Mouse (Mus musculus): ENCODE measurements around the gene Mrpl44. TPM values are rescaled to one million over a fixed set of nuclear protein-coding genes. Genes with fewer than 3 reads are reported as not detected.

Mrpl44 gene
- polyA plus RNA-seq, 1 experiment from 2014 or later: 42.6 TPM

DNA sequence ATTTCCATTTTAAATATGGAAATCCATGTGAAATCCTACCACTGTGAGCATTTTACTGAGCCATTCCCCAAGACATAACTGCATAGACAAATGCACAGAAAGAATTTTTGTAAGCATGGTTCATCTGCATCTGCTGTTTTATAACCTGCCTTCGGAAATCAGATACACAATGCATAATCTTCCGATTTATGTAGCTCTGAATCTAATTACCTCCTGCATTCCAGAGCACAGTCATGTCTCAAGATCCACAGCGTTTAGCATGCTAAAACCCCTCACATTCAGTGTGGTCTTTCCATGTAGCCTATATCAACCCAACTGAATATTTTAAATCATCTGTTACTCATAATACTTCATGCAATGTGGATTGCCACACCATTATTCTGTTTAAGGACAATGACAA is 33.6 kb downstream of the Mrpl44 start:
- no peaks in the 10 kb centered on the region for H3K9me3 ChIP-seq (ENCODE audit: control insufficient read depth, low read length)
- no peak overlapping the region for H3K4me3 ChIP-seq (replicated peaks; ENCODE audit: low read depth, low read length)
- DNase-seq (no peak), ATAC-seq (ENCODE audit: low FRiP score, low TSS enrichment) (no peak)
- 82% methylated on average over 3 of the region's 3 CpGs for WGBS
- no peak overlapping the region for H3K9ac ChIP-seq (replicated peaks; ENCODE audit: low read length)
- no peaks in the 10 kb centered on the region for H3K36me3 ChIP-seq (ENCODE audit: control insufficient read depth, insufficient read depth, low read length)
- H3K4me2 ChIP-seq (ENCODE audit: low read length): no peak overlapping the region
- no peak overlapping the region for H3K27ac ChIP-seq (replicated peaks; ENCODE audit: low read depth, low read length)
- H3K27me3 ChIP-seq (ENCODE audit: control insufficient read depth, insufficient read depth, low read length): no peaks in the 10 kb centered on the region
- H3K4me1 ChIP-seq (ENCODE audit: control insufficient read depth, insufficient read depth, low read length): no peaks in the 10 kb centered on the region

DNA sequence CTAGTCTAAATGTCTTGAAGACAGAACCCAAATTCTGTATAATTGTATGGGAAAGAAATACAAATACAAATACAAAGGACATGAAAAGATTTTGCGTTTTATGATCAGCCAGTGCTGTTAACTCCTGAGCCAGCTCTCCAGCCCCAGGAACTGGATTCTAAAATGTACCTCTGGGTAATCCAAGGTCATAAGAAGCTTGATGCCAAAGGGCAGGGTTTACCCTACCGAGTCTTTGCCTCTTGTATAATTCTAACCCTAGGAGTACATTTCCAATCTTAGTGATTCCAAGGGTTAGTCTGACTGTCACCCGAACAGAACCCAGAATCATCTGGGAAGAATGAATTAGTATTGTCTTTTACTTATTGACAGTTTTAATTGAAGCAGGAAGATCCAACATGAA is 39.6 kb downstream of the Mrpl44 start:
- no peaks in the 10 kb centered on the region for H3K4me1 ChIP-seq (ENCODE audit: control insufficient read depth, insufficient read depth, low read length)
- H3K27ac ChIP-seq (replicated peaks; ENCODE audit: low read depth, low read length): no peak overlapping the region
- no peaks in the 10 kb centered on the region for H3K36me3 ChIP-seq (ENCODE audit: control insufficient read depth, insufficient read depth, low read length)
- ATAC-seq (ENCODE audit: low FRiP score, low TSS enrichment) (no peak), DNase-seq (no peak)
- H3K9ac ChIP-seq (replicated peaks; ENCODE audit: low read length): no peak overlapping the region
- no peaks in the 10 kb centered on the region for H3K27me3 ChIP-seq (ENCODE audit: control insufficient read depth, insufficient read depth, low read length)
- H3K9me3 ChIP-seq (ENCODE audit: control insufficient read depth, low read length): no peaks in the 10 kb centered on the region
- 94% methylated on average over 3 of the region's 3 CpGs for WGBS
- H3K4me3 ChIP-seq (replicated peaks; ENCODE audit: low read depth, low read length): no peak overlapping the region
- no peak overlapping the region for H3K4me2 ChIP-seq (ENCODE audit: low read length)

DNA sequence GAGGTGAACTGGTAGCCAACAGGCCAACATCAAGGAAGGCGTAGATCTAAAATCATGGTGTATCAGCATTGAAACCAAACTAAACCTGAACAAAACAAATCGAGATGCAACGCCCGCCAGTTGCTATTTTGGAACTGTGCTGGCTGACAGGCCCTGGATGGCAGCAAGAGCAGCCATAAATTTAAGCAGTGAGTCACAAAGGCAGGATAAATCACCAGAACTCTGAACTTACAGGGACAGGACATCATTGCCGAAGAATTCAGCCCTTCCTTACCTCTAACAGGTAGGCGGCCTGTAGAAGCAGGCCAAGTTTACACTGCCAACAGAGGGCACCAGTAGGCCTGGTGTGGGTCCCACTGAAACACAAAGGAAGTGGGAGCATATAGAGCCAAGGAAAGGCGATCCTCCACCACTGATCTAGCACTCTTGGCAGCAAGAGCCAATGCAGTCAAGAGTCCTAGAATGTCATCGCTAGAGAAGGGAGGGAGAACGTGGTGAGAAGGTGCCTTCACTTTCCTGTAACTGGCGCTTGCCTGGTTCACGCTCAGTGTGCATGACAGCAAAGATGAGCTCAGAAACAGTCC is 43.6 kb downstream of the Mrpl44 start:
- Histone ChIP-seq H3K36me3 (ENCODE audit: control insufficient read depth, insufficient read depth, low read length) (no peaks in the 10 kb centered on the region), H3K9me3 (ENCODE audit: control insufficient read depth, low read length) (no peaks in the 10 kb centered on the region), H3K27ac (replicated peaks; ENCODE audit: low read depth, low read length) (no peak overlapping the region), H3K4me1 (ENCODE audit: control insufficient read depth, insufficient read depth, low read length) (0 out of 2 replicates have a peak, but pooled peaks cover 2% of the 10 kb centered on the region), H3K27me3 (ENCODE audit: control insufficient read depth, insufficient read depth, low read length) (no peaks in the 10 kb centered on the region), H3K4me2 (ENCODE audit: low read length) (no peak overlapping the region), H3K9ac (replicated peaks; ENCODE audit: low read length) (no peak overlapping the region), H3K4me3 (replicated peaks; ENCODE audit: low read depth, low read length) (no peak overlapping the region)
- WGBS: 91% methylated on average over 11 of the region's 11 CpGs
- ATAC-seq (ENCODE audit: low FRiP score, low TSS enrichment) (no peak), DNase-seq (no peak)

DNA sequence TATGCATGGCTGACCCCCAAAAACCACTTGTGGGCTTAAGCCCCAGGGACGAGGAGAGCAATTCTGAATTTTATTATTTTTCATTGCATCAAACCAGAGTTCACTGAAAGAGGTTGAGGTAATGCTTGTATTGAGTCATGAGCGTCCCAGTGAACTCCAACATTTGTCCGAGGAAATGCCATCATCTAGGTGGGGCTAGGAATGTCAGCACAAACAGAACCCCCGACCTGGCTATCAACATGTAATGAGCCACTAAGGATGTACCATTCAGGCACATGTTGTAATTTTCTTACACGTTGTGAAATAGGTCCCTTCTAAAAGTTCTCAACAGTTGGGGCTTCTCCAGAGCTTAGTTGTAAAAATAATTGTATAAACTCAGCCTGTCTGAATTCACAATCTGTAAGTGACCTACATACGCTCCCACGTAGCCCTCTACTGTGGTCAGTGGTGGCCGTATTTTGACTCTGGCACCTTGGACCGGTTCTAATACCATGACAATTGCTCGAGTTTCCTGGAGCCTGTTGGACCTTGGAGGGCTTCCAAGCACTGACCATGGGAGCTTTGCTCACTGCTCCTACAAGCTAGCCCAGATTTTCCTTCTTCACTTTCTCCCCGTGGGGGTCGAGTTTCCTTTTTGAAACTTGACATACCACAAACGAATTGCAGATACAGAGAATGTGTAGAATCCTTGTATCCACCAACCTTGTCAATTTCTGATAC is 47.1 kb downstream of the Mrpl44 start:
- 79% methylated on average over 13 of the region's 13 CpGs for WGBS
- H3K36me3 ChIP-seq (ENCODE audit: control insufficient read depth, insufficient read depth, low read length): no peaks in the 10 kb centered on the region
- DNase-seq (no peak), ATAC-seq (ENCODE audit: low FRiP score, low TSS enrichment) (no peak)
- no peak overlapping the region for H3K4me3 ChIP-seq (replicated peaks; ENCODE audit: low read depth, low read length)
- no peak overlapping the region for H3K9ac ChIP-seq (replicated peaks; ENCODE audit: low read length)
- H3K27me3 ChIP-seq (ENCODE audit: control insufficient read depth, insufficient read depth, low read length): no peaks in the 10 kb centered on the region
- no peak overlapping the region for H3K4me2 ChIP-seq (ENCODE audit: low read length)
- peaks cover 2% of the 10 kb centered on the region; the same call in 1 of the 2 replicates for H3K4me1 ChIP-seq (ENCODE audit: control insufficient read depth, insufficient read depth, low read length)
- H3K9me3 ChIP-seq (ENCODE audit: control insufficient read depth, low read length): no peaks in the 10 kb centered on the region
- no peak overlapping the region for H3K27ac ChIP-seq (replicated peaks; ENCODE audit: low read depth, low read length)

DNA sequence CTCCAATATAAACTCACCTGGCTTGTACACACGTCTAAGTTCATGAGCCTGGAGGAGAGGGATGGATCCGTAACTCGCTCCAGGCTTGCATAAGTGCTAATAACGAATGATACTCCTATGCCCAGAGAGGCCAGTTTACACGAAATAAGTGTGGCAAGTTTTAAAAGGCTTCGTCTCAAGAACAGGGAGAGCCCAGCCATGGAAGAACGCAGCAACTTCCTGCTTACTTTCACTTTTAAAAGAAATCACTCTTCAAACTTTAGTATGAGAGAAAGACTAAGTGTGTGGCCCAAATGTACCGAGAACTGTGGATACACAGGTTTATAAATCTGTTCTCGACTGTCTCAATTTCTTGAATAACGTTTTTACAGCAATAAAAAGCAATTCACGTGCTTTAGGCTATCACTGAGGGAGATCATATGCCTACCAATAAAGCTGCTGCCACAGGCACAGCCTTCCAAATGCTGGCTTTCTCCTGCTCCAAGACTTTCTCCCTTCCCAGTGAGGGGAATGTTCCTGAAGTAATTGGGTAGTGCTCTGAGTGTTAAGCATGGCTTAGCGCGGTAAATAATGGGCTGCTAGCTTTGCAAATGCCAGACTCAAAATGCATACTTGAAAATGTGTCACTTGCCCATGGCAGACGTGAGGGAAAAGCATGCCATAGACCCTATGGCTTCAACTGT is 48.3 kb downstream of the Mrpl44 start:
- H3K9ac ChIP-seq (replicated peaks; ENCODE audit: low read length): no peak overlapping the region

More for the DNA sequence above, 48.3 kb downstream of the Mrpl44 start:
- Histone ChIP-seq H3K27ac (replicated peaks; ENCODE audit: low read depth, low read length) (no peak overlapping the region), H3K4me1 (ENCODE audit: control insufficient read depth, insufficient read depth, low read length) (peaks cover 2% of the 10 kb centered on the region; the same call in 1 of the 2 replicates), H3K27me3 (ENCODE audit: control insufficient read depth, insufficient read depth, low read length) (no peaks in the 10 kb centered on the region), H3K9me3 (ENCODE audit: control insufficient read depth, low read length) (no peaks in the 10 kb centered on the region), H3K4me3 (replicated peaks; ENCODE audit: low read depth, low read length) (no peak overlapping the region), H3K36me3 (ENCODE audit: control insufficient read depth, insufficient read depth, low read length) (no peaks in the 10 kb centered on the region), H3K4me2 (ENCODE audit: low read length) (no peak overlapping the region)
- ATAC-seq (ENCODE audit: low FRiP score, low TSS enrichment) (no peak), DNase-seq (no peak)
- WGBS: 85% methylated on average over 14 of the region's 14 CpGs

Other genes starting within 250 kb of the Mrpl44 start
- gene Ap1s3, start 104.0 kb upstream of the Mrpl44 start, polyA plus RNA-seq (2014; fragmentation: Nextera tagmentation; extraction: Ambion mirVana): 0.38 TPM in 1 of 2 replicates, not detected in the other
- 99.6 and 132 TPM in 2 replicates for gene Wdfy1, start 125 bp downstream of the Mrpl44 start, polyA plus RNA-seq (2014; fragmentation: Nextera tagmentation; extraction: Ambion mirVana)
- gene Serpine2, start 85.2 kb downstream of the Mrpl44 start, polyA plus RNA-seq (2014; fragmentation: Nextera tagmentation; extraction: Ambion mirVana): 199 and 214 TPM in 2 replicates